Mouse (Mus musculus): ENCODE data around the gene Lrch1.

Gene Lrch1

GRCm38 (mm10) chr14:74893085-74893648 is 54.5 kb downstream of the Lrch1 start:
- DNase-seq (ENCODE audit: low spot score in 2 of 2) = no peak

GRCm38 (mm10) chr14:74889304-74889703 is 58.4 kb downstream of the Lrch1 start:
- DNase-seq (ENCODE audit: low spot score in 2 of 2) = no peak

GRCm38 (mm10) chr14:74888103-74888502 is 59.6 kb downstream of the Lrch1 start:
- no peak for DNase-seq (ENCODE audit: low spot score in 2 of 2)

GRCm38 (mm10) chr14:74886453-74886852 is 61.2 kb downstream of the Lrch1 start:
- DNase-seq (ENCODE audit: low spot score in 2 of 2) = no peak

GRCm38 (mm10) chr14:74884920-74885319 is 62.8 kb downstream of the Lrch1 start:
- DNase-seq (ENCODE audit: low spot score in 2 of 2) = no peak

- DNase-seq (ENCODE audit: low spot score in 2 of 2) = no peak
These were observed 63.5 kb downstream of the Lrch1 start for GRCm38 (mm10) chr14:74884024-74884680.

- no peak for DNase-seq (ENCODE audit: low spot score in 2 of 2)
These were observed 64.5 kb downstream of the Lrch1 start for GRCm38 (mm10) chr14:74883204-74883603.

- DNase-seq (ENCODE audit: low spot score in 2 of 2) = no peak
These were observed 64.9 kb downstream of the Lrch1 start for GRCm38 (mm10) chr14:74882754-74883153.

GRCm38 (mm10) chr14:74880868-74881267 is 66.8 kb downstream of the Lrch1 start:
- DNase-seq (ENCODE audit: low spot score in 2 of 2) = no peak

- DNase-seq (ENCODE audit: low spot score in 2 of 2) = no peak
These were observed 68.2 kb downstream of the Lrch1 start for GRCm38 (mm10) chr14:74879480-74879879.

- DNase-seq (ENCODE audit: low spot score in 2 of 2) = no peak
These were observed 70.4 kb downstream of the Lrch1 start for GRCm38 (mm10) chr14:74877287-74877686.

GRCm38 (mm10) chr14:74871220-74871619 is 76.5 kb downstream of the Lrch1 start:
- no peak for DNase-seq (ENCODE audit: low spot score in 2 of 2)

- DNase-seq (ENCODE audit: low spot score in 2 of 2) = no peak
These were observed 78.8 kb downstream of the Lrch1 start for GRCm38 (mm10) chr14:74868902-74869230.

GRCm38 (mm10) chr14:74868188-74868901 is 79.3 kb downstream of the Lrch1 start:
- no peak for DNase-seq (ENCODE audit: low spot score in 2 of 2)

GRCm38 (mm10) chr14:74867076-74868042 is 80.3 kb downstream of the Lrch1 start:
- no peak for DNase-seq (ENCODE audit: low spot score in 2 of 2)

GRCm38 (mm10) chr14:74865738-74866137 is 81.9 kb downstream of the Lrch1 start:
- DNase-seq (ENCODE audit: low spot score in 2 of 2) = no peak

- DNase-seq (ENCODE audit: low spot score in 2 of 2) = no peak
These were observed 82.7 kb downstream of the Lrch1 start for GRCm38 (mm10) chr14:74864805-74865483.

- DNase-seq (ENCODE audit: low spot score in 2 of 2) = no peak
These were observed 86.2 kb downstream of the Lrch1 start for GRCm38 (mm10) chr14:74861456-74861855.

- DNase-seq (ENCODE audit: low spot score in 2 of 2) = no peak
These were observed 88.5 kb downstream of the Lrch1 start for GRCm38 (mm10) chr14:74859154-74859553.

GRCm38 (mm10) chr14:74855429-74855828 is 92.2 kb downstream of the Lrch1 start:
- no peak for DNase-seq (ENCODE audit: low spot score in 2 of 2)

GRCm38 (mm10) chr14:74853759-74854100 is 93.9 kb downstream of the Lrch1 start:
- DNase-seq (ENCODE audit: low spot score in 2 of 2) = no peak
